Mouse (Mus musculus) limb, embryonic 11.5 days (tissue): ENCODE measurements at regions not wholly inside any gene's neighbourhood (a gene's known extent, or its start where the extent isn't known, plus 50 kb on each side); places are given as distances from the start of the nearest gene placed in this dataset.

Experiments
- ATAC-seq: fragments of 200-750 bp; cut with Nextera tagmentation; 2 replicates; pipeline ENCODE4 v1.8.0; 2017; ENCODE audit warnings: low read depth; ENCODE audit not compliant: insufficient number of reproducible peaks, low FRiP score, low TSS enrichment
- DNase-seq: peaks from one replicate; pipeline ENCODE4 v3.0.0-alpha.2; 2015; ENCODE audit warnings: low spot score
- H3K27ac ChIP-seq: fragments of 300-500 bp; sonication (generic); replicated peaks from 2 replicates; pipeline ENCODE4 v1.5.1; 2014; ENCODE audit warnings: low read depth, mild to moderate bottlenecking, low read length
- H3K27me3 ChIP-seq: fragments of 300-500 bp; sonication (generic); 2 replicates; pipeline ENCODE4 v1.6.1; 2014; ENCODE audit warnings: mild to moderate bottlenecking, low read length, mixed read lengths; ENCODE audit not compliant: control insufficient read depth, insufficient read depth
- H3K36me3 ChIP-seq: fragments of 300-500 bp; sonication (generic); 2 replicates; pipeline ENCODE4 v1.6.1; 2014; ENCODE audit warnings: mild to moderate bottlenecking, low read length, moderate library complexity, mixed read lengths; ENCODE audit not compliant: control insufficient read depth, insufficient read depth
- H3K4me1 ChIP-seq: fragments of 300-500 bp; sonication (generic); 2 replicates; pipeline ENCODE4 v1.6.1; 2014; ENCODE audit warnings: low read length, mixed read lengths; ENCODE audit not compliant: control insufficient read depth, insufficient read depth
- H3K4me2 ChIP-seq: fragments of 300-500 bp; sonication (generic); 2 replicates; pipeline ENCODE4 v1.6.1; 2014; ENCODE audit warnings: low read depth, mild to moderate bottlenecking, moderate library complexity; ENCODE audit not compliant: severe bottlenecking
- H3K4me3 ChIP-seq: fragments of 300-500 bp; sonication (generic); 2 replicates; pipeline ENCODE4 v1.5.1; 2014; ENCODE audit warnings: low read depth, low read length
- H3K9ac ChIP-seq: fragments of 300-500 bp; sonication (generic); 2 replicates; pipeline ENCODE4 v1.6.1; 2014; ENCODE audit warnings: mild to moderate bottlenecking, low read length
- H3K9me3 ChIP-seq: fragments of 300-500 bp; sonication (generic); 2 replicates; pipeline ENCODE4 v1.6.1; 2016; ENCODE audit warnings: low read length; ENCODE audit not compliant: control insufficient read depth
- WGBS: fragments of 180-500 bp; shearing (Covaris S2); extraction: QIAGEN DNeasy Blood & Tissue Kit; methylation state at CpG from one replicate; pipeline ENCODE4 v1.1.7; 2014; 5-methylcytosine and 5-hydroxymethylcytosine counted together

GRCm38 (mm10) chr5:17247732-17248606, 125.0 kb upstream of the Speer4f2 start:
- H3K27me3 ChIP-seq, result no peaks in the 10 kb centered on the region
- no peak for ATAC-seq
- no peaks in the 10 kb centered on the region for H3K9me3 ChIP-seq
- H3K9ac ChIP-seq, result no peak overlapping the region
- no peak for DNase-seq
- H3K27ac ChIP-seq, result no peak overlapping the region
- H3K4me3 ChIP-seq, result no peak overlapping the region
- WGBS, result 87% methylated on average over 5 of the region's 5 CpGs
- no peaks in the 10 kb centered on the region for H3K36me3 ChIP-seq
- no peaks in the 10 kb centered on the region for H3K4me1 ChIP-seq
- no peak overlapping the region for H3K4me2 ChIP-seq

GRCm38 (mm10) chr5:17260541-17261325, 112.2 kb upstream of the Speer4f2 start:
- H3K36me3 ChIP-seq, result no peaks in the 10 kb centered on the region
- H3K4me2 ChIP-seq, result no peak overlapping the region
- ATAC-seq (no peak), DNase-seq (no peak)
- 74% methylated on average over 2 of the region's 2 CpGs for WGBS
- H3K27ac ChIP-seq, result no peak overlapping the region
- no peaks in the 10 kb centered on the region for H3K4me1 ChIP-seq
- no peak overlapping the region for H3K9ac ChIP-seq
- no peaks in the 10 kb centered on the region for H3K9me3 ChIP-seq
- H3K27me3 ChIP-seq, result no peaks in the 10 kb centered on the region
- no peak overlapping the region for H3K4me3 ChIP-seq

- ATAC-seq (no peak), DNase-seq (no peak)
- H3K4me2 ChIP-seq, result no peak overlapping the region
- no peak overlapping the region for H3K9ac ChIP-seq
- no peaks in the 10 kb centered on the region for H3K9me3 ChIP-seq
- no peaks in the 10 kb centered on the region for H3K4me1 ChIP-seq
- no peaks in the 10 kb centered on the region for H3K36me3 ChIP-seq
- no peaks in the 10 kb centered on the region for H3K27me3 ChIP-seq
- no peak overlapping the region for H3K4me3 ChIP-seq
- WGBS, result 93% methylated on average over 1 of the region's 1 CpGs
- H3K27ac ChIP-seq, result no peak overlapping the region
Measured at GRCm38 (mm10) chr5:17262126-17262525, 110.9 kb upstream of the Speer4f2 start.

- ATAC-seq (no peak), DNase-seq (no peak)
- Histone ChIP-seq H3K9ac (no peak overlapping the region), H3K4me3 (no peak overlapping the region), H3K27me3 (no peaks in the 10 kb centered on the region), H3K36me3 (no peaks in the 10 kb centered on the region), H3K27ac (no peak overlapping the region), H3K4me1 (no peaks in the 10 kb centered on the region), H3K4me2 (no peak overlapping the region), H3K9me3 (no peaks in the 10 kb centered on the region)
- WGBS, result 94% methylated on average over 2 of the region's 2 CpGs
Measured at GRCm38 (mm10) chr5:17271153-17271552, 101.8 kb upstream of the Speer4f2 start.

GRCm38 (mm10) chr5:17271722-17272479, 101.1 kb upstream of the Speer4f2 start:
- Histone ChIP-seq H3K4me1 (no peaks in the 10 kb centered on the region), H3K27me3 (no peaks in the 10 kb centered on the region), H3K9ac (no peak overlapping the region), H3K4me3 (no peak overlapping the region), H3K9me3 (no peaks in the 10 kb centered on the region), H3K36me3 (no peaks in the 10 kb centered on the region), H3K4me2 (no peak overlapping the region), H3K27ac (no peak overlapping the region)
- no peak for ATAC-seq
- no peak for DNase-seq
- WGBS, result 80% methylated on average over 3 of the region's 3 CpGs

- 88% methylated on average over 2 of the region's 2 CpGs for WGBS
- Histone ChIP-seq H3K9ac (no peak overlapping the region), H3K4me1 (no peaks in the 10 kb centered on the region), H3K36me3 (no peaks in the 10 kb centered on the region), H3K9me3 (no peaks in the 10 kb centered on the region), H3K27me3 (no peaks in the 10 kb centered on the region), H3K27ac (no peak overlapping the region), H3K4me3 (no peak overlapping the region), H3K4me2 (no peak overlapping the region)
- DNase-seq (no peak), ATAC-seq (no peak)
Measured at GRCm38 (mm10) chr5:17275346-17275745, 97.6 kb upstream of the Speer4f2 start.

- Histone ChIP-seq H3K4me3 (no peak overlapping the region), H3K4me2 (no peak overlapping the region), H3K27me3 (no peaks in the 10 kb centered on the region), H3K9me3 (no peaks in the 10 kb centered on the region), H3K27ac (no peak overlapping the region), H3K9ac (no peak overlapping the region), H3K4me1 (no peaks in the 10 kb centered on the region), H3K36me3 (no peaks in the 10 kb centered on the region)
- 84% methylated on average over 3 of the region's 3 CpGs for WGBS
- DNase-seq, result no peak
- no peak for ATAC-seq
Measured at GRCm38 (mm10) chr5:17276782-17277578, 96.0 kb upstream of the Speer4f2 start.

GRCm38 (mm10) chr5:17280203-17280602, 92.8 kb upstream of the Speer4f2 start:
- no peak for ATAC-seq
- DNase-seq, result no peak
- Histone ChIP-seq H3K27ac (no peak overlapping the region), H3K9ac (no peak overlapping the region), H3K27me3 (no peaks in the 10 kb centered on the region), H3K4me3 (no peak overlapping the region), H3K4me1 (no peaks in the 10 kb centered on the region), H3K9me3 (no peaks in the 10 kb centered on the region), H3K36me3 (no peaks in the 10 kb centered on the region), H3K4me2 (no peak overlapping the region)
- 81% methylated on average over 4 of the region's 4 CpGs for WGBS
